Mouse (Mus musculus) midbrain, embryonic 12.5 days (tissue): ENCODE data around the gene Zfp282. TPM values are rescaled to one million over a fixed set of nuclear protein-coding genes. Genes with fewer than 3 reads are reported as not detected.
A peak's percentile ranks its signal among the peaks of the same experiment; 100 is the strongest.

Experiments
- ATAC-seq: fragments of 200-750 bp; cut with Nextera tagmentation; 2 replicates; pipeline ENCODE4 v1.8.0; 2017; ENCODE audit warnings: low read depth, moderate TSS enrichment, moderate library complexity; ENCODE audit not compliant: low FRiP score
- H3K27ac ChIP-seq: fragments of 300-500 bp; sonication (generic); replicated peaks from 2 replicates; pipeline ENCODE4 v1.5.1; 2016; ENCODE audit warnings: mild to moderate bottlenecking
- H3K27me3 ChIP-seq: fragments of 300-500 bp; sonication (generic); 2 replicates; pipeline ENCODE4 v1.6.1; 2016; ENCODE audit warnings: mild to moderate bottlenecking
- H3K36me3 ChIP-seq: fragments of 300-500 bp; sonication (generic); 2 replicates; pipeline ENCODE4 v1.6.1; 2016
- H3K4me1 ChIP-seq: fragments of 300-500 bp; sonication (generic); 2 replicates; pipeline ENCODE4 v1.6.1; 2016
- H3K4me2 ChIP-seq: fragments of 300-500 bp; sonication (generic); replicated peaks from 2 replicates; pipeline ENCODE4 v1.6.1; 2016; ENCODE audit warnings: mild to moderate bottlenecking, moderate library complexity
- H3K4me3 ChIP-seq: fragments of 300-500 bp; sonication (generic); 2 replicates; pipeline ENCODE4 v1.5.1; 2016; ENCODE audit warnings: mild to moderate bottlenecking
- H3K9ac ChIP-seq: fragments of 300-500 bp; sonication (generic); replicated peaks from 2 replicates; pipeline ENCODE4 v1.6.1; 2016; ENCODE audit warnings: mild to moderate bottlenecking, moderate library complexity
- H3K9me3 ChIP-seq: fragments of 300-500 bp; sonication (generic); 2 replicates; pipeline ENCODE4 v1.6.1; 2016; ENCODE audit warnings: mild to moderate bottlenecking
- WGBS: fragments of 180-500 bp; shearing (Covaris S2); methylation state at CpG from one replicate; pipeline ENCODE4 v1.1.7; 2016; 5-methylcytosine and 5-hydroxymethylcytosine counted together
- polyA plus RNA-seq: library from polyadenylated mRNA; unstranded; fragments of >200 nt; fragmentation: Nextera tagmentation; extraction: Ambion mirVana; gene quantifications from 2 replicates; pipeline ENCODE4 v1.2.1, GENCODE M21; 2016

Zfp282 gene
- polyA plus RNA-seq, 1 experiment from 2014 or later, result 27.7 TPM

DNA sequence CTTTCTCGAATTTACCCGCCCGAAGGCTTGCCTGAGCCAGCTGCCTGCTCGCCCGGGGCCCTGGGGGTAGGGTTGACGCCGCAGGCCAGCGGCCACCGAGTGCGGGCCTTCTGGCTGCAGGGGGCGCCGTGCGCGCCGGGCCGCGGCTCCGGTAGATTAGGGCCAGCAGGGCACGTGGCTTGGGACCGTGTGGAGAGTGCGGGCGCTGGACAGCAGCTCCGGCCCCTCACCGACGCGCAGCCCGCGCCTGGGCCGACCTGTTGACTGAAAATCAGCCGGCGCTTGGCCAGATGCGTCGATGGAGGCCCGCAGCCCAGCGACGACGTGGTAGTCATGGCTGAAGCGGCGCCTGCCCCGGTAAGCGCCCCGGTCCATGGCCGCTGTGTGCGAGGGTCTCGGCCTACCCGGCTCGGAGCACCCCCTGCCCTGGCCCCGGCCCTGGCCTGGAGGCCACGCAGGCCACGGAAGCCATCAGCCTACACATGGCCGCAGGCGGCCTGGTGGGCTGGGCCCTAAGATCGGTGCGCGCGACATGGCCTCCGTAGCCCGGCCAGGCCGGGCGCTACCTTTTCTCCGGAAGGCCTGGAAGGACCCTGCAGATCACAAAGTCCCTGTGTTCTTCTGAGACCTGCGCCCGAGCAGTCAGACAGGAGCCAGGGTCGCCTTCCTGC, 66.2 kb downstream of the Zfp282 start:
- peak; percentile 94 for ATAC-seq
- peak overlapping the region; percentile 62 for H3K9ac ChIP-seq
- H3K27me3 ChIP-seq, result peaks cover 6% of the 10 kb centered on the region; the same call in 1 of the 2 replicates
- H3K36me3 ChIP-seq, result peaks cover 12% of the 10 kb centered on the region; the same call in 1 of the 2 replicates
- 9% methylated on average over 62 of the region's 64 CpGs for WGBS
- H3K27ac ChIP-seq, result no peak overlapping the region
- H3K4me2 ChIP-seq, result peak overlapping the region; percentile 70
- H3K4me1 ChIP-seq, result peaks cover 13% of the 10 kb centered on the region
- H3K9me3 ChIP-seq, result no peaks in the 10 kb centered on the region
- peak overlapping the region; percentile 45 for H3K4me3 ChIP-seq

DNA sequence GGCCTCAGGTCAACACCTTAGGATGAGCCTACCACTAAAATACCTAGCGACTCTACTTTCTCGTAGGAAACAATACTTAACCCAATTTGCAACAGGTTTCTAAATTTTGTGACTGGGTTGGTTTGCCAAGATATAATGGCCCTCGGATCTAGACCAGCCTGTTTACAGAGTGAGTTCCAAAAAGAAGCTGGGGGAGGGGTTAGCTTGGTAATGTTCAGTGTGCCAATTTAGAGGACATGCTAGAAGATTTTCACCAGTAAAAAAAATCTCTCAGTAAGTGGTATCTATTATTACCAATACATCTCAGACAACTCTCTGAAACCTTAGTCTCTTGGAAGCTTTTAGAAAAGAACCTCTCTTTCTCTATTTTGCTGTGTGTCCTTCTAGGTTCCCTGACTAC, 66.7 kb downstream of the Zfp282 start:
- H3K9me3 ChIP-seq, result no peaks in the 10 kb centered on the region
- peak overlapping the region; percentile 70 for H3K4me2 ChIP-seq
- peaks cover 13% of the 10 kb centered on the region for H3K4me1 ChIP-seq
- H3K36me3 ChIP-seq, result peaks cover 12% of the 10 kb centered on the region; the same call in 1 of the 2 replicates
- peaks cover 6% of the 10 kb centered on the region; the same call in 1 of the 2 replicates for H3K27me3 ChIP-seq
- no peak overlapping the region for H3K9ac ChIP-seq
- 91% methylated on average over 3 of the region's 3 CpGs for WGBS
- ATAC-seq, result no peak
- H3K4me3 ChIP-seq, result peak overlapping the region; percentile 45; the same call in 1 of the 2 replicates
- no peak overlapping the region for H3K27ac ChIP-seq

DNA sequence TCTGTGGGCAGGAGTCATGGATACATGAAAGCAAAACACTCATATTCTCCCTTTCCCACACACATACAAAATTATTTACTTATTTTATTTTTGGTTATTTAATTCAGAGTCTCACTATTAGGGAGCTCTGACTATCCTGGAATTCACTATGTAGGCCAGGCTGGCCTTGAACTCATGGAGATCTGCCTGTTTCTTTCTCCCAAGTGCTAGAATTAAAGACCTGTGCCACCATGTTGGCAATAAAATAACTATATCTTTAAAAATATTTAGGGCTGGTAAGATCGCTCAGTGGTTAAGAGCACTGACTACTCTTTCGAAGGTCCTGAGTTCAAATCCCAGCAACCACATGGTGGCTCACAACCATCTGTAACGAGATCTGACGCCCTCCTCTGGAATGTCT, 70.4 kb downstream of the Zfp282 start:
- no peak for ATAC-seq
- H3K27ac ChIP-seq, result no peak overlapping the region
- peaks cover 12% of the 10 kb centered on the region; the same call in 1 of the 2 replicates for H3K36me3 ChIP-seq
- H3K4me1 ChIP-seq, result peaks cover 12% of the 10 kb centered on the region
- H3K4me3 ChIP-seq, result no peak overlapping the region
- H3K9me3 ChIP-seq, result no peaks in the 10 kb centered on the region
- no peak overlapping the region for H3K9ac ChIP-seq
- WGBS, result 97% methylated on average over 4 of the region's 4 CpGs
- H3K4me2 ChIP-seq, result no peak overlapping the region
- H3K27me3 ChIP-seq, result peaks cover 13% of the 10 kb centered on the region

DNA sequence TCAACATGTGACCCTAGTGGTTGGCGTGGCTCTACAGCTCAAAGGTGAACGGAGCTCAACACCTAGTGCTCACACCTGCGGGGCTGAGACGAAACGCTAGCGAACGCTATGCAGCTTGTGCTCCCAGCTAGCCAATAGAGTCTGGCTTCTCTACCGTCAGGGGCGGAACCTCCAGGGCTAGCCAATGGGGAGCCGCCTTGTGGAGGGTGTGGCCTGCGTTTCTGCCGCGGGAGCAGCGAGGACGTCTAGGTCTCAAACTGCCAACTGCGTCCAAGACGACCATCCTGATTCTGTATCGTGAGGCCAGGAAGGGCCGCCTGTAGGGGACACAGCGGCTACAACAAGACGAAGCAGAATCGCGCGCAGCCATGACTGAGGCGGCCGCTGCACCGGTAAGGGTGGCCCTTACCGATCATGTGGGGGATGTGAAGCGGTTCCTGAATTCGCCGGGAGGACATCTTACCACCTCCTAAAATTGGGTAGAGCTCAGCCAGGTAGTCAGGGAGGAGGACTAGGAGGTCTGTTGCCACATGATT, 76.3 kb downstream of the Zfp282 start, which contains the start of gene Zfp956:
Zfp956 (plus strand) TSS at position 200 of the 536 bp plus-strand sequence.
- 0 out of 2 replicates have a peak, but pooled peaks cover 9% of the 10 kb centered on the region for H3K4me1 ChIP-seq
- H3K4me2 ChIP-seq, result peak within 1 kb of the TSS; percentile 76
- ATAC-seq, result peak; percentile 100
- peaks cover 3% of the 10 kb centered on the region; the same call in 1 of the 2 replicates for H3K36me3 ChIP-seq
- peak within 1 kb of the TSS; percentile 27; the same call in 1 of the 2 replicates for H3K27ac ChIP-seq
- H3K9me3 ChIP-seq, result no peaks in the 10 kb centered on the region
- WGBS, result under 1% methylated on average over 31 of the region's 31 CpGs
- H3K4me3 ChIP-seq, result peak within 1 kb of the TSS; percentile 62
- H3K9ac ChIP-seq, result peak within 1 kb of the TSS; percentile 72
- H3K27me3 ChIP-seq, result peaks cover 8% of the 10 kb centered on the region

DNA sequence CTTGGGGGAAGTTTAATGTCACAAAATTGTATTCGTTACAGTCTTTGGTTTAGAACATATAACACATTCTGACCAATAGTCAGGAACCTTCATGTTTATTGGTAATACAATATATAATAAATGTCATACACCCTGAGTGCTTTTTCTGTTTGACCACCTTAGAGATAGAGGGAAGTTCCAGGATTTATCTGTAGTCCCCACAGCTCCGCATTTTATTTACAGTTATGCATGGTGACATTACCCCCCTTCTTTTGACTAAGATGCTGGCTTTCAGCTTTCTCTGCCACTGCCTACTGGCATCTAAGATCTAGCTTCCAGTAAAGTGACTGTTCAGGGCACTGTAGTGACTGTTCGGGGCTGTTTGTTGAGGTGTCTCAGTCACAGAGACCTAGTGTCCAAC, 77.4 kb downstream of the Zfp282 start:
- Histone ChIP-seq H3K27ac (no peak overlapping the region), H3K27me3 (peaks cover 8% of the 10 kb centered on the region), H3K9ac (no peak overlapping the region), H3K9me3 (no peaks in the 10 kb centered on the region), H3K4me3 (0 out of 2 replicates have a peak overlapping the region, but pooled peaks have one; percentile 62), H3K4me2 (peak overlapping the region; percentile 76), H3K4me1 (0 out of 2 replicates have a peak, but pooled peaks cover 9% of the 10 kb centered on the region), H3K36me3 (peaks cover 3% of the 10 kb centered on the region; the same call in 1 of the 2 replicates)
- 93% methylated on average over 3 of the region's 3 CpGs for WGBS
- ATAC-seq, result no peak

DNA sequence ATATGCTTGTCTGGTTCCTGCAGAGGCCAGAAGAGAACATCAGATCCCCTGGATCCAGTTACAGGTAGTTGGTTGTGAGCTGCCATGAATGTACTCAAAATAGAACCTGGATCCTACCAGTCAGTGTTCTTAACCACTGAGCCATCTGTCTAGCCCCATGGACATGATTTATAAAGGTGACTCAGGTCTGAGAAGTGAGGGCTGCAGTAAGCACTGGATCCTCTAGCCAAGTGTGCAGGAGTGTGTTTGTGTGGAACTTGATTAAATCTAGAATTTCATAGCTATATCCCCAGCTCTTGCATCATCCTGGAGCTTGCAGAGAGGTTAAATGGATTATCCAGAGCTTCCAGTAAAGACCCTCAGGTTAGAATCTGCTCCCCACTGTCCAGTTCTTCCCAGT, 80.8 kb downstream of the Zfp282 start:
- Histone ChIP-seq H3K36me3 (peaks cover 13% of the 10 kb centered on the region; the same call in 1 of the 2 replicates), H3K4me3 (no peak overlapping the region), H3K27me3 (no peaks in the 10 kb centered on the region), H3K27ac (no peak overlapping the region), H3K9ac (no peak overlapping the region), H3K4me2 (no peak overlapping the region), H3K4me1 (0 out of 2 replicates have a peak, but pooled peaks cover 9% of the 10 kb centered on the region), H3K9me3 (no peaks in the 10 kb centered on the region)
- no peak for ATAC-seq

Other genes with a start within 250 kb of the Zfp282 start
- gene Pdia4, start 63.8 kb upstream of the Zfp282 start, polyA plus RNA-seq, result 204 and 215 TPM in 2 replicates
- 13.1 and 14.1 TPM in 2 replicates for gene Zfp786, start 46.3 kb upstream of the Zfp282 start, polyA plus RNA-seq
- 13.7 and 14.1 TPM in 2 replicates for gene Zfp398, start 41.5 kb upstream of the Zfp282 start, polyA plus RNA-seq
- 19.0 and 21.2 TPM in 2 replicates for gene Zfp212, start 43.3 kb downstream of the Zfp282 start, polyA plus RNA-seq
- 9.5 and 10.7 TPM in 2 replicates for gene Zfp956, start 76.2 kb downstream of the Zfp282 start, polyA plus RNA-seq
- 11.7 and 14.0 TPM in 2 replicates for gene Zfp777, start 171.7 kb downstream of the Zfp282 start, polyA plus RNA-seq
- 29.4 and 29.6 TPM in 2 replicates for gene Zfp746, start 209.4 kb downstream of the Zfp282 start, polyA plus RNA-seq